Mouse (Mus musculus) NIH3T3 (cell line): ENCODE measurements around the gene Sh3bp5.
A peak's percentile ranks its signal among the peaks of the same experiment; 100 is the strongest.

ENCODE experiments used
- DNase-seq: peaks from one replicate; pipeline ENCODE4 v3.0.0-alpha.2; 2012; ENCODE audit warnings: low read depth

Sh3bp5 gene

GRCm38 (mm10) chr14:31392873-31393545 lies 42.9 kb downstream of the Sh3bp5 start:
- no peak for DNase-seq

- DNase-seq, result peak; percentile 44
Observed at GRCm38 (mm10) chr14:31392300-31392699, 43.6 kb downstream of the Sh3bp5 start.

GRCm38 (mm10) chr14:31389421-31390147 lies 46.3 kb downstream of the Sh3bp5 start:
- no peak for DNase-seq

- no peak for DNase-seq
Observed at GRCm38 (mm10) chr14:31388086-31388872, 47.6 kb downstream of the Sh3bp5 start.

GRCm38 (mm10) chr14:31387301-31387981 lies 48.4 kb downstream of the Sh3bp5 start:
- no peak for DNase-seq

- DNase-seq, result peak; percentile 92
Observed at GRCm38 (mm10) chr14:31385977-31386697, 49.7 kb downstream of the Sh3bp5 start.

GRCm38 (mm10) chr14:31385406-31385805 lies 50.5 kb downstream of the Sh3bp5 start:
- DNase-seq, result no peak

GRCm38 (mm10) chr14:31384366-31385323 lies 51.2 kb downstream of the Sh3bp5 start:
- DNase-seq, result peak; percentile 59

GRCm38 (mm10) chr14:31383470-31384050 lies 52.3 kb downstream of the Sh3bp5 start:
- no peak for DNase-seq

GRCm38 (mm10) chr14:31382276-31382675 lies 53.6 kb downstream of the Sh3bp5 start:
- no peak for DNase-seq

- no peak for DNase-seq
Observed at GRCm38 (mm10) chr14:31376331-31376730, 59.5 kb downstream of the Sh3bp5 start.

GRCm38 (mm10) chr14:31374390-31374789 lies 61.5 kb downstream of the Sh3bp5 start:
- DNase-seq, result no peak

- no peak for DNase-seq
Observed at GRCm38 (mm10) chr14:31369377-31369776, 66.5 kb downstream of the Sh3bp5 start.

- no peak for DNase-seq
Observed at GRCm38 (mm10) chr14:31367951-31368350, 67.9 kb downstream of the Sh3bp5 start.

GRCm38 (mm10) chr14:31365350-31365749 lies 70.5 kb downstream of the Sh3bp5 start:
- peak; percentile 85 for DNase-seq

GRCm38 (mm10) chr14:31364589-31364988 lies 71.3 kb downstream of the Sh3bp5 start:
- no peak for DNase-seq

GRCm38 (mm10) chr14:31362236-31362635 lies 73.6 kb downstream of the Sh3bp5 start:
- no peak for DNase-seq

GRCm38 (mm10) chr14:31345367-31345766 lies 90.5 kb downstream of the Sh3bp5 start:
- DNase-seq, result no peak

- no peak for DNase-seq
Observed at GRCm38 (mm10) chr14:31343241-31343640, 92.6 kb downstream of the Sh3bp5 start.

- no peak for DNase-seq
Observed at GRCm38 (mm10) chr14:31337947-31338346, 97.9 kb downstream of the Sh3bp5 start.
